Mouse (Mus musculus) layer of hippocampus, postnatal 14 days (tissue): Measurements from ENCODE around the gene Zfp771. TPM values are rescaled to one million over a fixed set of nuclear protein-coding genes. Genes with fewer than 3 reads are reported as not detected.

ENCODE experiments used
- DNase-seq, 2 experiments: peaks; one replicate each; pipeline ENCODE4 v3.0.0; 2021 to 2022; ENCODE audit warnings: low spot score in 2 of 2, mixed read lengths in 1 of 2
- total RNA-seq, 2 experiments: library from RNA; stranded (reverse); gene quantifications; 2 replicates each; pipeline ENCODE4 v1.2.3; 2021

Zfp771 gene
- total RNA-seq, 2 experiments from 2014 or later, result 55.5 to 57.2 TPM

DNA sequence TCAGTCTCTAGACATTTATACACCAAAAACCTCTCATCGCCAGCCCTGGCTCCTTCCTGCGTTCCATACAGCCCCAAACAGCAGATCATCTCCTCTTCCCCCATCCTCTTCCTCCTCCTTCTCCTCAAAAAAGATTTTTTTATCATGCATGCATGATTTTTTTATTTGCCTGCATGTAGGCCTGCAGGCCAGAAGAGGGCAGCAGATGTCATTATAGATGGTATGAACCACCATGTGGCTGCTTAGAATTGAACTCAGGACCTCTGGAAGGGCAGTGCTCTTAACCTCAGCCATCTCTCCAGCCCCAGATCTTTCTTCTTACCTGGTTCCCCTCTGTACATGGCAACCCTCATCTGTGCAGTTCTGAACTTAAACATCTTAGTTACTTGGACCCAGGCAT is 8.3 kb downstream of the Zfp771 start:
- DNase-seq, result no peak

DNA sequence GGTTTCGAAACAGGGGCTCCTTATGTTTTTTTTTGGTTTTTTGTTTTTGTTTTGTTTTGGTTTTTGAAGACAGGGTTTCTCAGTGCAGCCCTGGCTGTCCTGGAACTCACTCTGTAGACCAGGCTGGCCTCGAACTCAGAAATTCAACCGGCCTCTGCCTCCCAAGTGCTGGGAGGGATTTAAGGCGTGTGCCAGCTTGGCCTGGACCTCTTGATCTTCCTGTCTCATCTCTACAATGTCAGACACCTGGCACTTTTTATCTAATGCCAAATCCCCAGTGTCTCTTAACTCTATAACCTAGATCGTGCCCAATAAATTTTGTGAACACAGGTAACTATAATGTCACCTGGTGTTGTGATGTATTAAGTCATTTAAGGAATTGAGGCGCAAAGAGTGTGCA is 9.3 kb downstream of the Zfp771 start:
- DNase-seq, result no peak

DNA sequence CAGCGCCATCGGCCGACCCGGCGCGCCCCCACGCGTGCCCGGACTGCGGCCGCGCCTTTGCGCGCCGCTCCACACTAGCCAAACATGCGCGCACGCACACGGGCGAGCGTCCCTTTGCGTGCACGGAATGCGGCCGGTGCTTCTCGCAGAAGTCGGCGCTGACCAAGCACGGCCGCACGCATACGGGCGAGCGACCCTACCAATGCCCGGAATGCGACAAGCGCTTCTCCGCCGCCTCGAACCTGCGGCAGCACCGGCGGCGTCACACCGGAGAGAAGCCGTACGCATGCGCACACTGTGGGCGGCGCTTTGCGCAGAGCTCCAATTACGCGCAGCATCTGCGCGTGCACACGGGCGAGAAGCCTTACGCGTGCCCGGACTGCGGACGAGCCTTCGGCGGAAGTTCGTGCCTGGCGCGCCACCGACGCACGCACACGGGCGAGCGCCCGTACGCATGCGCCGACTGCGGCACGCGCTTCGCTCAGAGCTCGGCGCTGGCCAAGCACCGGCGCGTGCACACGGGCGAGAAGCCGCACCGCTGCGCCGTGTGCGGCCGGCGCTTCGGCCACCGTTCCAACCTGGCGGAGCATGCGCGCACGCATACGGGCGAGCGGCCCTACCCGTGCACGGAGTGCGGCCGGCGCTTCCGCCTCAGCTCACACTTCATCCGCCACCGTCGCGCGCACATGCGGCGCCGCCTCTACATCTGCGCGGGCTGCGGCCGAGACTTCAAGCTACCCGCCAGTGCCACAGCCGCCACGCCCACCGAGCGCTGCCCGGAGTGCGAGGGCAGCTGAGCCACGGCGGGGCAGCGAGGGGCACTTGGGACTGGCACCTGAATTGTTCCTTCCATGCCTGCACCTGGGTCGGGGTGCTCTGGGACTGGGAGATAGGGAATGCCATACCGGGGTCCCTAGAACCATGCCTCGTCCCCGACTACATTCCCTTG is 10.0 kb downstream of the Zfp771 start:
- peak; percentile 94 to 96 for DNase-seq

DNA sequence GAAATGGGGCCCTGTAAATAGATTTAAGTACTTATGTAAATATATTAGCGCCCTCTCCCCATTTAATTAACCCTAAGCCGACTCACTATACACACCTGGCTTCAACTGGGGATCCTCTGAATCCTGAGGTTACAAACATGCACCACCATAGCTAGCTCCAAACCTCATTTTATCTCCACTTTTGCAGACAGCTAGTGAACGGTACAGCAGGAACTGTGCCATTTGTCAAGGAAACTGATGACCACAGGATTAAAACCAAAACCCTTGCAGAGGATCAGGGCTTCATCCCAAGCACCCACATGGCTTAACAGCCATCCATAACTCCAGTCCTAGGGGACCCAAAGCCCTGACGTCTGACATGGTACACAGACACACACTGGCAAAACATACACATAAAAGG is 10.9 kb downstream of the Zfp771 start:
- no peak for DNase-seq

DNA sequence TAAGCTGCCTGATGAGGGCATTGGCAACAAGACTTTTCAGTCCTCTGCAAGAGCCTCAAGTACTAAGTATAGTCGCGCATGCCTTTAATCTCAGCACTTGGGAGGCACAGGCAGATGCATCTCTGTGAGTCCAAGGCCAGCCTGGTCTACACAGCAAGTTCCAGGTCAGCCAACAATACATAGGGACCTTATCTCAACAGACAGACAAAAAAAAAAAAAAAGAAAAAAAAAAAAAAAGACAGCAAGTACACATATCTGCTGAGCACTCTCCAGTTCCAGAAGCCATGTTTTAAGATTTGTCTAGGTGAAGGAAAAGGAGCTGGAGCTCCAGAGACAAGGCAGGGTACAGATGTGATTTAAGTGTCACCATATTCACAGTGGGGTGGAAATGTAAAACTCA is 11.9 kb downstream of the Zfp771 start:
- no peak for DNase-seq

DNA sequence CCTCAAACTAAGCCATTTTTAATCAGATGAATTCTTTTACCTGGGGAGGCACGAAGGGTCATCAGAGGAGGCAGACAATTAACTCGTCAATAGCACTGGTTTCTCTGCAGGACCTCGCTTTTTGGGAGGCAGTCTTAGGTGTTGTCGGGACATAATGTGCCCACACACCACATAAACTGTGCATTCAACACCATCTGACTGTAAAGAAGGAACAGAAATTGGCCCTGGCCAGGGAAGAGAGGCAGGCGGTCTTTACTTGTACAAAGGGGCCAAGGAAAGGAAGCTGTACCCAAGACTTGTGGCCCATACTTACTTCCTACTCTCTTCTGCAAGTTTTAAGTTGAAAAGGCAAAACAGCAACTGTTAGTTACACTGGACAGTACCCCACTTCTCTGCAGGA is 12.4 kb downstream of the Zfp771 start:
- DNase-seq, result no peak

DNA sequence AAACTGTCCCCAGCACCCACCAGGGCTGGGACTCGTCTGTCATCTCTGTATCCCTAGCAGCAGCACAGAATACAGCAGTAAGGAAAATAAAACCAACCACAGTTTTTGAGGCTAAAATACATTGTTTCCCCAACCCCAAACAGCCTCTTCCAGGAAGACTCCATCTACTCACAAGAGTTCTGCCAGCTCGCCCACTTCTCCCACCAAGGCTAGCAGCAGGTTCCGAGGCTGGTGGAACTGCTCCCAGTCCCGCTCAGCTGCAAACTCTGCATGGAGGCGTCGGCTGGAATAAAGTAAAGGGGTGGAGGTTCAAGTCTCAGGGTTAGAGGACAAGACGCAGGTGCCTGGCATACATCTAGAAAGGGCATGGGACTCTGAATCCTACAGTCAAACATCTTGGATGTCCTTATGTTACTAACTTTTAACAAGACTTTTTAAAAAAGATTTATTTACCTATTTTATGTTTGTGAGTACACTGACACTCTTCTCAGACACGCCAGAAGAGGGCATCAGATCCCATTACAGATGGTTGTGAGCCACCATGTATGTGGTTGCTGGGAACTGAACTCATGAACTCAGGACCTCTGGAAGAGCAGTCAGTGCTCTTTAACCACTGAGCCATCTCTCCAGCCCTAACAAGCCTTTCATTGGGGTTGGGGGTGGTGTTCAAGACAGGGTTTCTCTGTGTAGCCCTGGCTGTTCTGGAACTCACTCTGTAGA is 15.3 kb downstream of the Zfp771 start:
- no peak for DNase-seq

DNA sequence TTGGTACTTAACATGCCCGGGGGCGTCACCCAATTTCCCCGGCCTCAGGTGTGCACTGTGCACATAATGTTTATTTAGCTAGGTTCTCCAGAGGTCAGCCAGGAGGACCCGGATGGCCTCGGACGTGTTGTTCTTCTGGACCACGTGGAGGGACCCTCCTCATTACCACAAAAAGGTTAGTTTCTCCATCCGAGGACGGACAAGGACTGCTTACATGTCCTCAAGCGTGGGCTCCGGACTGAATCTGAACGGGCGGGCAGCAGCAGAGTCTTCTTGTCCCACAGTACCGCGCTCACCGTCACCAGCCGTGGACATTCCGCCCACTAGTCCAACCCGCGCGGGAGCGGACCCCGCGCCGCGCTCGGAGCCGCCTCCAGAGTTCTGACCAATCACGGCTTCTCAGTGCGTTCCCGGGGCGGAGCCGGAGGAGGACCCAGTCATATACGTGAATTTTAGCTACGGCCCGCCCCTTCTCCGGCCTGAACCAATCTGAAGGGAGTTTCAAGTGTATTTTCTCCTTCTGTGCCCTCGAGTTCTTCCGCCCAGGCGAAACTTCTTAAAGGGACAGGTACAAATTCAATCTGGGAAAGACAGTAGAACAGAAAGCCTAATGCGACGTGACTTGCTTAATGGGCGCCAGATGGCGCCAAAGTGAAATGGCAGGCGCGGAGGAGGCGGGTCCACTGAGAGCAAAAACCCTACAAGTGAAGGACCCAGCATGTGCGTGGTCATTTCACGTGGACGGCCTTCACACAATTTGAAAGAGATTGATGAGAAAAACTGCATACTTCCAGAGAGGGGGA is 16.4 kb downstream of the Zfp771 start, which contains the start of gene Dctpp1:
TSS of gene Dctpp1 (minus strand) at position 401 of the 803 bp plus-strand sequence.
- DNase-seq, result peak; percentile 95 to 99

DNA sequence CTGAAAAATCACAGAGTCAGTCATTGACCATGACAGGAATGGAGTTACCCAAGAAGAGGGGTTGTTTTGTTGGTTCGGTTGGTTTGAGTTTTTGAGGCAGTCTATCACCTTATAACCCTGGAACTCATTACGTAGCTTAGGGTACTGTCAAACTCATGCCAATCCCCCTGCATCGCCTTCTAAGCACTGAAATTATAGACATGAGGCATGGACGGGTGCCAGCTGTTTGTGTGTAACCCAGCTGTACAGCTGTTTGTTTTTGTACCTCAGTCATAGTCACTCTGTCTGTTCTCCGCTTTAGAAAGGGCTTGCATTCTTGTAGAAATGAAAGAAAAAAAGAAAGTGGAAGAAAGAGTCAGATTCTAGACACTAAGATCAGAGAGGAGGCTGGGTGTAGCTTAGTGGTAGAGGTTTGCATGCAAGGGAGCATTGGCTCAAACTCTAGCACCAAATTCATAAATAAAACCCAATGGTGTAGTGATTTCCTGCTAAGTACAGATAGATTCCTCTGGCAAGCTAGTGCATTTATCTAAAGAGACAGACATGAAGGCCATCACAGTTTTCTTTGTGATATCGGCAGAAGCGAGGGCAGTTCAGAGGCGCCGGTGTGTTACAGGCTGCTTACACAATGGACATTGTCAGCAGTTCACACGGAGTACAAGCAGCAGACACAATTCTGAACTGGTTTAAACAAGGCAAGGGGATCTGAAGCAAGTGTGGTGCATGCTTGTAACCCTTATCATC is 18.3 kb downstream of the Zfp771 start:
- no peak for DNase-seq

DNA sequence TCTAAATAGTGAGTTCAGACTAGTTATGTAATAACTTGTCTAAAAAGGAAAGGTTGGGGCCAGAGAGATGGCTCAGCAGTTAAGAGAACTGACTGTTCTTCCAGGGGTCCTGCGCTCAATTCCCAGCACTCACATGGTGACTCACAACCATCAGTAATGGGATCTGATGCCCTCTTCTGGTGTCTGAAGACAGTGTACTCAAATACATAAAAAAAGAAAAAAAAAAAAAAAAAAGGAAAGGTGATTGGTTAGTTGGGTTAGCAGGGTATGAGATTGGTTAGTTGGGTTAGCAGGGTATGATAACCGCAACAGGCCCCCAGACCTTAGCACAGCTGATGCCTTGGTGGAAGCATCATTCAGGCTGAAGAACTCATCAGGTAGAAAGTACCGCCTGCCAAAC is 19.5 kb downstream of the Zfp771 start:
- no peak for DNase-seq

DNA sequence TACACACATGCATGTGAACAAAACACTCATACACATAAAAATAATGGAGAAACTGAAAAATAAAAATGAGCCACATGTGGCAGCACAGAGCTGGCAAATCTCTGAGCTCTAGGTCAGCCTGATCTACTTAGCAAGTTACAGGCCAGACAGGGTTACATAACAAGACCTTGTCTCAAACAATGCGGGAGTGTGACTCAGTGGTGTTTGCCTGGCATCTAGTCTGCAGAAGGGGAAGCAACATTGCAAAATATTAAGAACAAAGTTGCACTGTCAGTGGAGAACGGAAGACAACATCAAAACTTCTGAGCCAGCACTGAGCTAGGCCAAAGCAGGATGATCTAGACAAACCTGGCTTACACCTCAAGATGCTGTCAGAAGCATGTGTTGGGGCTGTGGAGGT is 26.2 kb downstream of the Zfp771 start:
- no peak for DNase-seq

DNA sequence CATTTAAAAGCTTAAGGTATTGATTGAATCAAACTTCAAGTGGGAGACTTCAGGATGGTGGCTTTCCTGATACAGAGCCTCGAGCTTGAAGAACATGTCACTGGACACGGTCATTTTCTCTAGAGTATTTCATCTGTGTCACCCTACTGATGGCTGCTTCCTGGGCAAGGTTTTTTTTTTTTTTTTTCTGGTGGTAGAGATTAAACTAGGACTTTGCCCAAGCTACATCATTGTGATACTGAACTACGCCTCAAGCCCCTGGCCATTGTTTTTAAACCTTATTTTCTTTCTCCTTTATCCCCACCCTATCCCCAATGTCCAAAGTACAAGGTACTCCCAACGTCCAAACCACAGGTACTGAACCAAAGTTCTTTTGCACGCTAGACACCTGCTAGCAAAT is 26.6 kb downstream of the Zfp771 start:
- no peak for DNase-seq

DNA sequence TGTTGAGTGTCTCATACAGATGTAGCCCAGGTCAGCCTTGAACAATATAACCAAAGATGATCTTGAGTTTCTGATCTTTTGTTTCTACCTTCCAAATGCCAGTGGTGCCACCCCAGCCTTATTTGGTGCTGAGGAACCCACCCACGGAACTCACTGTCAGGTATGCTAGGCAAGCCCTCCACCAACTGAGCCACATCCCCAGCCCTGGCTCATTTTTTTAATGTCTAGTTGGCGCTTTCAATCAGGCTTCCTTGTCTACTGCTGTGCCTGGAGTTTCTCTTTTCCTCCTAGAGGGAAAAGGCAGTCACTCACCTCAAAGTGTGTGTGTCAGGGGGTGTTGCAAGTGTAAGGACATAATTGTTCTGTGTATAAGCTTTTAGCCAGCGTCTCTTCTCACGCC is 27.0 kb downstream of the Zfp771 start:
- DNase-seq, result no peak

DNA sequence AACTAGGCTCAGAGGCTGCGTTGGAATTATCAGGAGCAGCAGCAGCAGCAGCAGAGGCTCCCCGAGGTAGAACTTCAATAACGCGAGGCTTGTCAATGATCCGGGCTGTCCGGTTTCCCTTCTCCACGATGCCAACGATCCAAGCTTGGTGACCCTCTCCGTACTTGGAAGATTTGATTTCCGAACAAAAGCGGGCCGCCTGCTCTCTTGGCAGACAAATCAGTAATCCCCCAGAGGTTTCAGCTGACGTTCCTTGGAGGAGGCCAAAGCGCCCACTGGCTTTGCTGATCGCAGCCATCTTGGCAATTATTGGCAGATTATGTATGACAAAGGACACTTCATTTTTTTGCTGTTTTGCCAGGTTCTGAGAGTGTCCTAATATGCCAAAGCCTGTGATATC is 28.5 kb downstream of the Zfp771 start:
- DNase-seq, result no peak

DNA sequence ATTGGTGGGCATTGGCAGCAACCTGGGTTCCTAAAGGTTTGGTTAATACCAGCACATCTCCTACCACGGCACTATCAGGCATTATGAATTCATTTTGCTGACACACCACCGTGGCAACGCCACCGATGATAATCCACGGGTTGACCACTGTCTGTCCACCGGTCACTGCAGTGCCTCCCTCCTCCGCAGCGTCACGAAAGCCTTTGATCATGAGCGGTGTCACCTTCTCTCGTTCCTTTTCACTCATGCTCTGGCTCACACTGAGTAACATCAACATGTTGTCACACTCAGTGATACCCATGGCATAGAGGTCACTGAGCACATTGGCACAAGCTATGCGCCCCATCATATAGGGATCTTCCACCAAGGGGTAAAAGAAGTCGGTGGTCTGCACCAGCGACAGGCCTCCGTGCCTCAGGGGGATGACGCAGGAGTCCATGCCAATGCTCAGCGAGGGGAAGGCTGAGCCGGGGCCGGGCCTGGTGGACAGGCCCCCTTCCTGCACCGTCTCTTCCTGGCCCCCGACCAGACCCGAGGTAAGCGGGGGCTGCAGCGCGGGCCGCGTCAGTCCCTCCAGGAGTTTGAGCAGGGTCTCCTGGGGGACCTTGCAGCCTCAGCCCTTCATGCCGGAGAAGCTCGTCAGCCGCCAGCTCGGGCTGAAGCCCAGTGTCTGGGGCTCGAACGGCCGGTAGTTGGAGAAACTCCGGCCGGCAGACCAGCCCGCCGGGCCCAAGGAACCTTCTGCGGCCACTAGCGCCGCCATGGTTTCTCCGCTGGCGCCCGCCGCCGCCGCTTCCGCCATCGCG is 29.2 kb downstream of the Zfp771 start:
- peak in 1 of 2 experiments; percentile 21 for DNase-seq

DNA sequence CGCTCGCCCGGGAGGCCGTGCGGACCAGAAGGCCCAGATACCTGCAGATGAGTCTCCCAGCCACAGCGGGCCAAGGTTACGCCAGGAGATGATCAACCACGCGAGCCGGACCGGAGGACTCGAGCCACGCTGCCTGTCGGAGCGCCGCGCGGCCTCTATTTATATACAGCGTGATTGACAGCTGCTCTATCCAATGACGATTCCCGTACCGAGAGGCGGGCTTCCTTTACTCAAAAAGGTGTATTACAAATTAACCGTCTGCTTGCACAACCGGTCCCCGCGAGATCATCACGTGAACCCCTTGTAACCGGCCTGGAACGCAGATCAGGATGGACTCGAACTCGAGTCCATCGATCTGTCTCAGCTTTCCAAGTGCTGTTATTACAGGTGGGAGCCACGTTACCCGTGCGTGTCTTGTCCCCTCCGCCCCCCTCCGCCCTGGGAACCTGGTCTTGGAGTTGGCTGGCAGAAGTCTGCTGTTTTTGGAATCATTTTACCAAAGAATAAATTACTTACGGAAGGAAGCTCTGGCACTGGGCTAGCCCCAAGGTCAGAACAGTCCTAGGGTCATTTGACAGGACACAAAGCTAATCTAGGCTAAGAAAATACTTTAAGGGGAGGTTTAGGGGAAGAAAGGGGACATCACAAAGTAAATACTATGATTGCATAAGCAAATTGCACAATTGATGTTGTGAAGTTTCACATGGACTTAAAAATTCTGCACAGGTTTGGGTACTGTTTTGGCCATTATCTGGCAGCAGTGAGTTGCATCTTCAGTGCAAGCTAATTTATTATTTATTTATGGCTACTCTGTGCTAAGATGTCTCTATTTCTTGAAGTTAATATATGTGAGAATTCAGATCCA is 30.1 kb downstream of the Zfp771 start, which contains the start of gene Sephs2:
TSS of gene Sephs2 (minus strand) at position 131 of the 865 bp plus-strand sequence.
- peak; percentile 96 for DNase-seq

DNA sequence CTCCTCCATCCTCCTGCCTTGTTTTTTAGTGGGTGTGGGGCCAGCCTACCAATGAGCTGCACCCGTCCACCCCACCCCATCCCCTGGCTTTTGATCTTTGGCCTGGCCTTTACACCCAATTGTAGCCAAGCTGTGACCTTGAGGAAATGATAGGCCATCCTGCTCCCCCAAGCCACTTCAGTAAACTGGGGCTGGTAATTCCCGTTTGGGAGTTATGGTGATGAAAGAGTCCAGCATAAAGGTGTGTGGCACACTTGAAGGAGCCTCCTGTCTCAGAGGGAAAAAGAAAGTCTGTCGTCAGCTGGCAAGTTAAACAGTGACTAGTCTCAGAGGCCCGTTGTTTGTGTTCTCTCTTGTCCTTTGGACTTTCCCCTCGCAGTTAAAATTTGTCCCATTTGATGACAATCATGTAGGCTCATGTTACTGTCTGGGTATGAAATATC is 32.5 kb downstream of the Zfp771 start:
- no peak for DNase-seq

DNA sequence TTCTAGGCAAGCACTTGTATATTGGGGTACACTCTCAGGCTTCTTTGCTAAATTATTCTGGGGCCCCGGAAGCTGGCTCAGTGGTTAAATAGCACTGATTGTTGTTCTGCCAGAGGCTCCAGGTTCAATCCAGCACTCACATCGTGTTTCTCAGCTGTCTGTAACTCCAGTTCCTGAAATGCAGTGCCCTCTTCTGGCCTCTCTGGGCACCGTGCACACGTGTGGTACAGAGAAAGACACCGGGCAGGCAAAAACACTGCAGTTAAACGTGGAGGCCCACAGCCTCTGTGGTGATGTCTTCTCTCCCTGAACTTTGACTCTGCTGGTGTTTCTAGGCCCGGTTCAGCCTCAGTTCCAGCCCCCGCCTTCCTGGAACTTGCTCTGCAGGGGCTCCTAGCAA is 34.2 kb downstream of the Zfp771 start:
- DNase-seq, result no peak

DNA sequence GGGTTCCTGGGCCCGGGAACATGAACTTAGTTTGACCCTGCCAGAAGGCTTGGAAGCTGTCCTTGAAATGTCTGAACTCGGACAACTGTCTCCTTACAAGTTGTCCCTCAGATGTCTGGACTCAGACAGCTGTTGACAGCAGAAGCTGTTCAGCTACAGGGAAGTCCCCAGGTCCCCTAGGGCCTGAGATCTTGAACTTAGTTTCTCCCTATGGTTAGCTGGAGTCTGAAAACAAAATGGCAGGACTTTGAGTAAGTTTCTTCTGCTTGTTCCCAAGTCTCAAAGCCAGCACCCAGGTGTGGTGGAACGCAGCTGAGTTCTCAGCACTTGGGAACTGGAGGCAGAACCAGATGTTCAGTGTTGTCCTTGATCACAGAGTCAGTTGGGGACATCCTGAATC is 36.0 kb downstream of the Zfp771 start:
- DNase-seq, result no peak
